Comparison of ENCODE assay signal across 27 mouse cellular contexts in the genomic region with DNA sequence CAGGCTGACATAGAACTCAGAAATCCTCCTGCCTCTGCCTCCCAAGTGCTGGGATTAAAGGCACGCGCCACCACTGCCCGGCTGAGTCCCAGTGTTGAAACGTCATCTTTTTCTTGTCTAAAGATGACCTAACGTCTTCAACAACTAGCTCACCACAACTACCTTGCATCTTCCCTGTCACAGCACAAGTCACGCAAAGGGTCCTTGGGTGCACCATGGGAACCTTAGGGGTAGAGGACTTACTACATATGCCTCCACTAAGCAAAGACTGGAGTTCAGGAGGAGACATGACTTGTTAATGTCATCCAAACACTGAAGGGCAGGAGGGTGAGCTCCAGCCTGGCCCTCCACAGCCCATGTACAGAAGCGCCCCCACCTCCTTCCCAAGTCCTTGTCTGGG.
"Had no signal": no experiment of that assay in that cellular context is flagged by ENCODE, and none has a peak within 500 bp of the region (broad histone marks: within the 10 kb centered on the region; RNA-seq: fewer than 3 reads in every experiment).

No protein-coding gene starts in this region.

- DNase-seq: cerebellum, adult 2 months; cerebellum, adult 8-10 months; cerebellum, adult 9-10 months; cerebellum, adult 9-11 months; cerebellum, postnatal 10 days; cerebellum, postnatal 14 days; cerebellum, postnatal 36 days; embryo, embryonic 11 days; forebrain, postnatal 0 days; gastrocnemius, postnatal 10 days; gastrocnemius, postnatal 14 days; gastrocnemius, postnatal 25 days; gastrocnemius, postnatal 36 days; heart, adult 18-20 months had no signal

- ATAC-seq: forebrain, embryonic 13.5 days; forebrain, embryonic 14.5 days; forebrain, embryonic 15.5 days; forebrain, embryonic 16.5 days; forebrain, postnatal 0 days had no signal

- H3K27ac ChIP-seq: embryonic facial prominence, embryonic 10.5 days; embryonic facial prominence, embryonic 12.5 days; embryonic facial prominence, embryonic 13.5 days; embryonic facial prominence, embryonic 15.5 days; forebrain, embryonic 10.5 days; forebrain, embryonic 12.5 days; forebrain, embryonic 13.5 days; forebrain, embryonic 15.5 days; gastrocnemius, adult 2 months; heart, adult 2 months had no signal

- H3K9ac ChIP-seq: embryonic facial prominence, embryonic 12.5 days; embryonic facial prominence, embryonic 13.5 days; embryonic facial prominence, embryonic 15.5 days; forebrain, embryonic 12.5 days; forebrain, embryonic 13.5 days; forebrain, embryonic 15.5 days; forebrain, postnatal 0 days had no signal

- H3K4me3 ChIP-seq: embryonic facial prominence, embryonic 10.5 days; embryonic facial prominence, embryonic 12.5 days; embryonic facial prominence, embryonic 13.5 days; embryonic facial prominence, embryonic 15.5 days; erythroblast, embryonic 14.5 days; forebrain, embryonic 10.5 days; forebrain, embryonic 12.5 days; forebrain, embryonic 13.5 days; forebrain, embryonic 15.5 days; gastrocnemius, adult 2 months; heart, adult 2 months had no signal

- H3K9me3 ChIP-seq: embryonic facial prominence, embryonic 10.5 days; embryonic facial prominence, embryonic 12.5 days; embryonic facial prominence, embryonic 13.5 days; embryonic facial prominence, embryonic 15.5 days; forebrain, embryonic 10.5 days; forebrain, embryonic 12.5 days; forebrain, embryonic 13.5 days; forebrain, embryonic 15.5 days had no signal

- H3K27me3 ChIP-seq: embryonic facial prominence, embryonic 12.5 days; embryonic facial prominence, embryonic 13.5 days; embryonic facial prominence, embryonic 15.5 days; forebrain, embryonic 12.5 days; forebrain, embryonic 13.5 days; forebrain, embryonic 15.5 days had no signal

- H3K4me2 ChIP-seq: embryonic facial prominence, embryonic 12.5 days; embryonic facial prominence, embryonic 13.5 days; embryonic facial prominence, embryonic 15.5 days; forebrain, embryonic 12.5 days; forebrain, embryonic 13.5 days; forebrain, embryonic 15.5 days had no signal
